ENCODE assay signal across 20 mouse cellular contexts in the genomic region with DNA sequence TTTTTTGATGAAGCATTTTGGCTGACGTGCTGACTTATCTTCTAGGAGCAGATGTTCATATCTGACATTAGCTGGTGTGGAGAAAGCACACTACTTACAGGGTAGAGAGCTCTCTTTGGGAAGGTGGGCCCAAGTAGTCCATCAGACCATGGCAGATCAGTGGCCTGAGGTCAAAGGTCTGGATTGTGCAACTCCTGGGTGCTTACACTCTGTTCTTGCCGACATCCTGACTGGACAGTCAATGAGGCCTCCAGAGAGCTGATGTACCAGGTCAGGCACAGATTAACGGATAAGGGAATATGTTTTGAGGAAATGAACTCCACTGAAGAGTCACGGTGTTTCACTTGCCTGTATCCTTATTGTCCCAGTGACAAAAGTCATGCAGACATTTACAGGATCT. TPM values are rescaled to one million over a fixed set of nuclear protein-coding genes. Genes with fewer than 3 reads are reported as not detected.
"Had no signal": no experiment of that assay in that cellular context is flagged by ENCODE, and none has a peak within 500 bp of the region (broad histone marks: within the 10 kb centered on the region; RNA-seq: fewer than 3 reads in every experiment).

No protein-coding gene starts in this region.

- DNase-seq: lung, adult 18-20 months; lung, embryonic 14.5 days; lung, postnatal 10 days; lung, postnatal 4 days; midbrain, embryonic 14.5 days; retina, postnatal 1 day; right cerebral cortex, adult 18-20 months; right cerebral cortex, postnatal 25 days; right cerebral cortex, postnatal 4 days; spleen, adult 18-20 months; thymus, adult 18-20 months; thymus, postnatal 14 days; thymus, postnatal 36 days had no signal

- H3K27ac ChIP-seq: midbrain, embryonic 12.5 days; neural tube, embryonic 13.5 days; neural tube, embryonic 15.5 days had no signal

- H3K9ac ChIP-seq: lung, embryonic 14.5 days; midbrain, embryonic 12.5 days; neural tube, embryonic 13.5 days; neural tube, embryonic 15.5 days had no signal

- H3K36me3 ChIP-seq: midbrain, embryonic 12.5 days; neural tube, embryonic 13.5 days; neural tube, embryonic 15.5 days had no signal

- H3K4me2 ChIP-seq: lung, embryonic 14.5 days; midbrain, embryonic 12.5 days; neural tube, embryonic 13.5 days; neural tube, embryonic 15.5 days had no signal

- H3K4me3 ChIP-seq: midbrain, embryonic 12.5 days; myocyte; neural tube, embryonic 13.5 days; neural tube, embryonic 15.5 days had no signal

- ATAC-seq: midbrain, embryonic 16.5 days had no signal

- H3K9me3 ChIP-seq: midbrain, embryonic 12.5 days; neural tube, embryonic 13.5 days; neural tube, embryonic 15.5 days had no signal

- H3K27me3 ChIP-seq: midbrain, embryonic 12.5 days; neural tube, embryonic 13.5 days; neural tube, embryonic 15.5 days had no signal

- H3K4me1 ChIP-seq: midbrain, embryonic 12.5 days; neural tube, embryonic 13.5 days; neural tube, embryonic 15.5 days had no signal

RNA-seq across cellular contexts. Expression of a gene that starts 23.5 kb away (rescaled TPM):
- total RNA-seq: megakaryocyte, adult 5-6 weeks; megakaryocyte-erythroid progenitor cell, adult 5-6 weeks had no signal
- polyA plus RNA-seq: midbrain, embryonic 14.5 days had no signal

RNA-seq across cellular contexts. Expression of a gene that starts 38.6 kb away (rescaled TPM):
- total RNA-seq: megakaryocyte, adult 5-6 weeks; megakaryocyte-erythroid progenitor cell, adult 5-6 weeks had no signal
- polyA plus RNA-seq: midbrain, embryonic 14.5 days; midbrain, embryonic 16.5 days had no signal
